Mouse (Mus musculus): Measurements from ENCODE around the gene Noto. TPM values are rescaled to one million over a fixed set of nuclear protein-coding genes. Genes with fewer than 3 reads are reported as not detected.

The Noto gene
- polyA plus RNA-seq, 1 experiment from 2014 or later, result not detected

DNA sequence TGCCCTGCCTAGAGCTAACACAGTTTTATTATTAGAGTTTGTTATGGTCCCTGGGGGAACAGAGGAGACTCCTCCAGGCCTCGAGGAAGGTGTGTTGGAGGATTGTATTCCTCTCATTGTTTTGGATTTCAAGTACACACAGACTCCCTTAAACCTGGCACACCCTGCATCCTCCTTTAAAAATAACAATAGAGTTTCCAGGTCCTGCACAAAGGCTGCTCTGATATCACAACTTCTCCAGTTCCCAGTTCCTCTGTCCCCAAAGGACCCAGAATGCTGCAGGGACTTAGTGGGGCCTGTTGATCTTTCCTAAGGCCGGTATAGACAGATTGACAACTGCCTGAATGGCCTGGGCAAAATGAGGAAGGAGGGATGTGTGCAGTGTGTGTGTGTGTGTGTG is 21.1 kb upstream of the Noto start:
- H3K4me3 ChIP-seq (ENCODE audit: low read depth, low read length), result no peak overlapping the region
- H3K9ac ChIP-seq (ENCODE audit: low read length), result no peak overlapping the region
- WGBS, result 70% methylated on average over 2 of the region's 2 CpGs
- H3K27ac ChIP-seq (replicated peaks; ENCODE audit: low read depth, low read length), result no peak overlapping the region
- no peak for DNase-seq (ENCODE audit: low spot score)
- no peaks in the 10 kb centered on the region for H3K4me1 ChIP-seq (ENCODE audit: control insufficient read depth, insufficient read depth, low read length)
- H3K9me3 ChIP-seq (ENCODE audit: control insufficient read depth, low read length), result no peaks in the 10 kb centered on the region
- H3K4me2 ChIP-seq (ENCODE audit: low read depth, severe bottlenecking), result no peak overlapping the region
- H3K27me3 ChIP-seq (ENCODE audit: control insufficient read depth, insufficient read depth, low read length), result peaks cover 13% of the 10 kb centered on the region
- no peaks in the 10 kb centered on the region for H3K36me3 ChIP-seq (ENCODE audit: control insufficient read depth, insufficient read depth, low read length)
- no peak for ATAC-seq (ENCODE audit: insufficient number of reproducible peaks, low FRiP score, low TSS enrichment, low read depth)

DNA sequence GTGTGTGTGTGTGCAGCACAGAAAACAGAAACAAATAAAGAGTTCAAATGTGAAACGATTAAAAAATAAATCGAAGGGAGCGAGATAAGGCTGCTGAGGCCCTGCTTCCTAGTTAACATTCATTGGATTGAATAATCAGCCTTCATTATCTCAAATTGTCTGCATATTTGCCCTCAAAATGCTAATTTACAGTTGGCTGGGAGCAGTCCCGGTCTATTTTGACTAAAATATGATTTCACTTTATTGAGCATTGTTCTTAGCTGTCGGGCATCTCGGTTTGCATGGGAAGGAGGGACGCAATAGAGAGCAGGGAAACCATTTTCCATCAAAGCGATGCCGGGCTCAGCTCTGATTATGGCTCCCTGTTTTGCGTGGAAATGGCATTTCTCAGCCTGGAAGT is 20.6 kb upstream of the Noto start:
- Histone ChIP-seq H3K4me3 (ENCODE audit: low read depth, low read length) (no peak overlapping the region), H3K4me2 (ENCODE audit: low read depth, severe bottlenecking) (no peak overlapping the region), H3K36me3 (ENCODE audit: control insufficient read depth, insufficient read depth, low read length) (no peaks in the 10 kb centered on the region), H3K9me3 (ENCODE audit: control insufficient read depth, low read length) (no peaks in the 10 kb centered on the region), H3K9ac (ENCODE audit: low read length) (no peak overlapping the region), H3K27me3 (ENCODE audit: control insufficient read depth, insufficient read depth, low read length) (peaks cover 18% of the 10 kb centered on the region), H3K4me1 (ENCODE audit: control insufficient read depth, insufficient read depth, low read length) (no peaks in the 10 kb centered on the region), H3K27ac (replicated peaks; ENCODE audit: low read depth, low read length) (no peak overlapping the region)
- WGBS, result 85% methylated on average over 10 of the region's 10 CpGs
- no peak for ATAC-seq (ENCODE audit: insufficient number of reproducible peaks, low FRiP score, low TSS enrichment, low read depth)
- DNase-seq (ENCODE audit: low spot score), result no peak

DNA sequence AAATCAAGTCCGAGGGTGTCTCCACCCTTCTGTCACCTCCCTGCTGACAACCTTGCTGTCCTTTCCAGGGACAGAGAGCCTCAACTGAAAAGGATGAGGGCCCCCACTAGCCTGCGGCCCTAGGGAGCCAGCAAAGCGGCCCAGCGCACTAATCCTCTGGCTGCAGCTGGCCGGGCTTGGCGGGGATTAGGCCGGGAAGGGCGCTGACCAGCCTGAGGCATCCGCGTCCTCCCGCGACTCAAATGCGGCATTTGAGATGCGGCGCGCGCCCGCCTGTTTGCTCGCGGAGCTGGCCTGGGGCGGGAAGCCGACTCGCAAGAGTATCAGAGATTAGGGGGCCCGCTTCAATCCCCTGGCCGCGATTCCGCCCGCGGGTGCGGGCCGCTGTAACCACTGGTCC is 14.7 kb upstream of the Noto start:
- H3K27me3 ChIP-seq (ENCODE audit: control insufficient read depth, insufficient read depth, low read length), result peaks cover 43% of the 10 kb centered on the region
- no peak for ATAC-seq (ENCODE audit: insufficient number of reproducible peaks, low FRiP score, low TSS enrichment, low read depth)

DNA sequence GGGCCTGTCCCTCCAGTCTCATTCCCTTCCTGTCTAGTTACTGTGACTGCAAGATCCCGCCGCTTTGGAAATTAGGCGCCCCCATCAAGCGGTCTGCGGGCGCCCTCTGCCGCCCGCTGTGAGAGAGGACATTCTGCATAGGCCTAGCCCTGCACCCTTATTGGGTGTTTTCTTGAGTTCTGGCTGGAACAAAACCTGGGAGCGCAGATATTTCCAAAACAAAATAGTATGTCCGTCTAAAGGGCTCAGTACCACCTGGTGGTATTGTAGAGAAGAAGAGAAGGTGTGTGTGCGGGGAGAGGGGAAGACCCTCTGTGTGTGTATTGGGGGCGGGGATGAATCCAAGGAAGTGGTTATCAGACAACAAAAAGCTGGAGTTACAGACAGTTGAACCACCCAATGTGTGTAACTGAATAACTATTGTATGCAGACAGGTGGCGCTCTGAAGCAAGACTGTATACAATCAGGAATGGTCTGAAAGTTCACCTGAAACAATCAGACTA is 12.9 kb upstream of the Noto start:
- peaks cover 39% of the 10 kb centered on the region for H3K27me3 ChIP-seq (ENCODE audit: control insufficient read depth, insufficient read depth, low read length)
- H3K4me1 ChIP-seq (ENCODE audit: control insufficient read depth, insufficient read depth, low read length), result 0 out of 2 replicates have a peak, but pooled peaks cover 3% of the 10 kb centered on the region
- DNase-seq (ENCODE audit: low spot score) (peak; percentile 87), ATAC-seq (ENCODE audit: insufficient number of reproducible peaks, low FRiP score, low TSS enrichment, low read depth) (0 out of 2 replicates have a peak, but pooled peaks have one; percentile 51)
- no peak overlapping the region for H3K4me3 ChIP-seq (ENCODE audit: low read depth, low read length)
- WGBS, result 10% methylated on average over 13 of the region's 13 CpGs
- no peaks in the 10 kb centered on the region for H3K9me3 ChIP-seq (ENCODE audit: control insufficient read depth, low read length)
- no peak overlapping the region for H3K27ac ChIP-seq (replicated peaks; ENCODE audit: low read depth, low read length)
- no peak overlapping the region for H3K4me2 ChIP-seq (ENCODE audit: low read depth, severe bottlenecking)
- no peak overlapping the region for H3K9ac ChIP-seq (ENCODE audit: low read length)
- no peaks in the 10 kb centered on the region for H3K36me3 ChIP-seq (ENCODE audit: control insufficient read depth, insufficient read depth, low read length)

More for the DNA sequence above, 14.7 kb upstream of the Noto start:
- no peak overlapping the region for H3K4me3 ChIP-seq (ENCODE audit: low read depth, low read length)
- H3K9me3 ChIP-seq (ENCODE audit: control insufficient read depth, low read length), result no peaks in the 10 kb centered on the region
- H3K4me1 ChIP-seq (ENCODE audit: control insufficient read depth, insufficient read depth, low read length), result 0 out of 2 replicates have a peak, but pooled peaks cover 3% of the 10 kb centered on the region
- no peak overlapping the region for H3K27ac ChIP-seq (replicated peaks; ENCODE audit: low read depth, low read length)
- DNase-seq (ENCODE audit: low spot score), result peak; percentile 42
- WGBS, result under 1% methylated on average over 30 of the region's 31 CpGs
- H3K4me2 ChIP-seq (ENCODE audit: low read depth, severe bottlenecking), result peak overlapping the region; percentile 18
- H3K9ac ChIP-seq (ENCODE audit: low read length), result no peak overlapping the region
- H3K36me3 ChIP-seq (ENCODE audit: control insufficient read depth, insufficient read depth, low read length), result no peaks in the 10 kb centered on the region

DNA sequence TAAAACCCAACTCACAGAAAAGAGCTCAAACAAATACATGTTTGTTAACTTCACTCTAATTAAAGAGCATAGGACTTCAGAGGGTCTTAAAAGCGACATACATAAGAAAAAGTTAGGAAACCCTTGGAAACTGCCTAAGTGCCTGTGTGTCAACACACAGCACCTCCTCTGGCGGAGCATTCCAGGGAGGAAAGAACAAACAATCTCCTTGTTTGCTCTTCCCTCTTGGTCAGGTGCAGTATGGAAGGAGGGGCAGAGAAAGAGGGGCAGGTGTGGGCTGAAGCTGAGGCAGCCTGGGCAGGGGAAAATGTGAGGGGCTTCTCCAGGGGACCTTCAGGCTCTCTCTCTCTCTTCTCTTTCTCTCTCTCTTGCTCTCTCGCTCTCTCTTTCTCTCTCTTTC is 7.9 kb upstream of the Noto start:
- Histone ChIP-seq H3K4me1 (ENCODE audit: control insufficient read depth, insufficient read depth, low read length) (no peaks in the 10 kb centered on the region), H3K4me2 (ENCODE audit: low read depth, severe bottlenecking) (no peak overlapping the region), H3K4me3 (ENCODE audit: low read depth, low read length) (no peak overlapping the region), H3K9me3 (ENCODE audit: control insufficient read depth, low read length) (no peaks in the 10 kb centered on the region), H3K27ac (replicated peaks; ENCODE audit: low read depth, low read length) (no peak overlapping the region), H3K36me3 (ENCODE audit: control insufficient read depth, insufficient read depth, low read length) (no peaks in the 10 kb centered on the region), H3K27me3 (ENCODE audit: control insufficient read depth, insufficient read depth, low read length) (no peaks in the 10 kb centered on the region), H3K9ac (ENCODE audit: low read length) (no peak overlapping the region)
- ATAC-seq (ENCODE audit: insufficient number of reproducible peaks, low FRiP score, low TSS enrichment, low read depth) (no peak), DNase-seq (ENCODE audit: low spot score) (no peak)
- 51% methylated on average over 3 of the region's 3 CpGs for WGBS

DNA sequence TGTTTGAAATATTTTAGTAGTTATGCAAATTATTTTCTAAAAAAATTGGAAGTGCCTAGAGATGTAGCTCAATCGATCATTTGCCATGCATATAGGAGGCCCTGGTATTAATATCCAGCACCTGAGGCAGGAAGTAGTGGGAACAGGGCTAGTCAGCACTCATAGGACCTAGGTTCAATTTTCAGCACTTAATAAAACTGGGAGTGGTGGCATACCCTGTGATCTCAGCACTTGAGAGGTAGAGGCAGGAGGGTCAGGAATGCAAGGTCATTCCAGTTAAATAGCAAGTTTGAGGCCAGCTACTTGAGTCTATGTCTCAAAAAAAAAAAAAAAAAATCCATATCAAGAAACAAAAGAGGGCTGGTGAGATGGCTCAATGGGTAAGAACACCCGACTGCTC is 4.5 kb upstream of the Noto start:
- H3K27ac ChIP-seq (replicated peaks; ENCODE audit: low read depth, low read length), result no peak overlapping the region
- H3K27me3 ChIP-seq (ENCODE audit: control insufficient read depth, insufficient read depth, low read length), result peaks cover 10% of the 10 kb centered on the region
- ATAC-seq (ENCODE audit: insufficient number of reproducible peaks, low FRiP score, low TSS enrichment, low read depth), result no peak
- H3K36me3 ChIP-seq (ENCODE audit: control insufficient read depth, insufficient read depth, low read length), result no peaks in the 10 kb centered on the region
- H3K9ac ChIP-seq (ENCODE audit: low read length), result no peak overlapping the region
- DNase-seq (ENCODE audit: low spot score), result no peak
- H3K4me3 ChIP-seq (ENCODE audit: low read depth, low read length), result no peak overlapping the region
- no peaks in the 10 kb centered on the region for H3K4me1 ChIP-seq (ENCODE audit: control insufficient read depth, insufficient read depth, low read length)
- H3K4me2 ChIP-seq (ENCODE audit: low read depth, severe bottlenecking), result no peak overlapping the region
- WGBS, result 91% methylated on average over 2 of the region's 2 CpGs
- no peaks in the 10 kb centered on the region for H3K9me3 ChIP-seq (ENCODE audit: control insufficient read depth, low read length)

DNA sequence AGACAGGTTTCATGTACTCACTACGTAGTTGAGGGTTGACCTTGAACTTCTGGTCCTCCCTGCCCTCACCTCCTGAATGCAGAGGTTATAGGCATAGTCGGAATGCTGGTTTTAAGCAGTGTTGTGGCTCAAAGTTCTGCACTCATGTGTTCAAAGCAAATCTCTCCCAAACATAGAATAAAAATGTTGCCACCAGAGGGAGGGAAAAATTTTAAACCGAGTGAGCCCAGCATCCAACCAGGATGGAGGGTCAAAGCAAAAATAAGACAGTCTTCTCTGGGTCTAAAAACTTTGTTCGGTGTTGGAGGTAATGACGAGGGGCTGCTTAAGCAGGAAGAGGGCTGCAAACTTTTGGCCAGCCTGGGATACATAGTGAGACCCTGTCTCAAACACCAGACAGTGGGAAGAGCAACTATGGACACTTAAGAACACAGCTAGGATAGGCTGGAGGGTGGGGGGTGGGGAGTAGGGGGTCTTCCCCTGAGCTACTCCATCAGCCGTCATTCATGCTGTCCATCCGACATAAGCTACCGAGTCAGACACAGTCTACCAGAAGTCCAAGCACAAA is 7.7 kb downstream of the Noto start:
- H3K4me2 ChIP-seq (ENCODE audit: low read depth, severe bottlenecking), result peak overlapping the region; percentile 77
- peak overlapping the region; percentile 99 for H3K4me3 ChIP-seq (ENCODE audit: low read depth, low read length)
- DNase-seq (ENCODE audit: low spot score), result no peak
- H3K9ac ChIP-seq (ENCODE audit: low read length), result peak overlapping the region; percentile 81
- whole genome bisulfite sequencing, result 52% methylated on average over 8 of the region's 8 CpGs
- H3K27me3 ChIP-seq (ENCODE audit: control insufficient read depth, insufficient read depth, low read length), result no peaks in the 10 kb centered on the region
- peak; percentile 61; the same call in 1 of the 2 replicates for ATAC-seq (ENCODE audit: insufficient number of reproducible peaks, low FRiP score, low TSS enrichment, low read depth)
- no peaks in the 10 kb centered on the region for H3K36me3 ChIP-seq (ENCODE audit: control insufficient read depth, insufficient read depth, low read length)
- no peaks in the 10 kb centered on the region for H3K9me3 ChIP-seq (ENCODE audit: control insufficient read depth, low read length)
- no peaks in the 10 kb centered on the region for H3K4me1 ChIP-seq (ENCODE audit: control insufficient read depth, insufficient read depth, low read length)
- no peak overlapping the region for H3K27ac ChIP-seq (replicated peaks; ENCODE audit: low read depth, low read length)

DNA sequence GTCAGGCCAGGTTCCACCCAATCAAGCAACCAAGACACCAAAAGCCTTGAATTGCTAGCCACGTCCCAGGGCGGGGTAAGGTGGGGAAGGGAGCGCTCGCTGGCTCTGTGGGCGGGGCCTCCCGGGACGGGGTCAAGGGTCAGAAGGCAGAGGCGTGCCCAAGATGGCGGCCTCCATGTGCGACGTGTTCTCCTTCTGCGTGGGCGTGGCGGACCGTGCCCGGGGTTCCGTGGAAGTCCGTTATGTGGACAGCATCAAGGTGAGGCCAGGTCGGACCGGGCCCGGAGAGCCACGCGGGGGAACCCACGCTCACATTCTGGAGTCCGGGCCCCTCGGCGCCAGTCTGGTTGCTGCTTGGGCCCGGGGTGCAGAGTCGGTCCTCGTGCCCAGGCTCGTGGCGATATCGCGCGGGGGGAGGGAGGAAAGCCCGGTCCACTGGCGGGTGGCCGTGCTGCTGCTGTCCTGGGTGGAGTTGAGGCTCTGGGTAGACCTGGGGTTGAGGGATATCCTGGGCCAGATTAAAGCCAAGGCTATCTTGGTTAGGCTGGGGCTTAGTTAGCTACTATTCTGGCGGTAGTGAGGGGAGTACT is 8.3 kb downstream of the Noto start, which contains the start of gene Smyd5:
Gene Smyd5 (plus strand): TSS at position 148 of the 590 bp plus-strand sequence.
- 0% methylated on average over 39 of the region's 39 CpGs for WGBS

More for the DNA sequence above, 8.3 kb downstream of the Noto start, which contains the start of gene Smyd5:
- no peak within 1 kb of the TSS for H3K27ac ChIP-seq (replicated peaks; ENCODE audit: low read depth, low read length)
- H3K4me3 ChIP-seq (ENCODE audit: low read depth, low read length), result peak within 1 kb of the TSS; percentile 99
- no peaks in the 10 kb centered on the region for H3K27me3 ChIP-seq (ENCODE audit: control insufficient read depth, insufficient read depth, low read length)
- H3K9ac ChIP-seq (ENCODE audit: low read length), result peak within 1 kb of the TSS; percentile 81
- H3K4me1 ChIP-seq (ENCODE audit: control insufficient read depth, insufficient read depth, low read length), result no peaks in the 10 kb centered on the region
- peak; percentile 92 for DNase-seq (ENCODE audit: low spot score)
- H3K4me2 ChIP-seq (ENCODE audit: low read depth, severe bottlenecking), result peak within 1 kb of the TSS; percentile 77
- H3K36me3 ChIP-seq (ENCODE audit: control insufficient read depth, insufficient read depth, low read length), result no peaks in the 10 kb centered on the region
- no peaks in the 10 kb centered on the region for H3K9me3 ChIP-seq (ENCODE audit: control insufficient read depth, low read length)
- peak; percentile 79 for ATAC-seq (ENCODE audit: insufficient number of reproducible peaks, low FRiP score, low TSS enrichment, low read depth)

Measured in limb, embryonic 11.5 days (tissue).